Mouse (Mus musculus) neural tube, embryonic 12.5 days (tissue): Measurements from ENCODE around the gene Prss21. TPM values are rescaled to one million over a fixed set of nuclear protein-coding genes. Genes with fewer than 3 reads are reported as not detected.
"Not testable (repeated sequence)": the region's sequence is repeated elsewhere in the genome, so short reads cannot be mapped to it uniquely, and the experiment has no call there.

Source experiments
- ATAC-seq: fragments of 200-750 bp; cut with Nextera tagmentation; 2 replicates; pipeline ENCODE4 v1.8.0; 2017; ENCODE audit warnings: low read depth, mild to moderate bottlenecking, moderate TSS enrichment, moderate library complexity; ENCODE audit not compliant: low FRiP score
- H3K27ac ChIP-seq: fragments of 300-500 bp; sonication (generic); 2 replicates; pipeline ENCODE4 v1.5.1; 2016
- H3K27me3 ChIP-seq: fragments of 300-500 bp; sonication (generic); replicated peaks from 2 replicates; pipeline ENCODE4 v1.6.1; 2016; ENCODE audit warnings: mild to moderate bottlenecking
- H3K36me3 ChIP-seq: fragments of 300-500 bp; sonication (generic); 2 replicates; pipeline ENCODE4 v1.6.1; 2016; ENCODE audit warnings: mild to moderate bottlenecking
- H3K4me1 ChIP-seq: fragments of 300-500 bp; sonication (generic); 2 replicates; pipeline ENCODE4 v1.6.1; 2016
- H3K4me2 ChIP-seq: fragments of 300-500 bp; sonication (generic); replicated peaks from 2 replicates; pipeline ENCODE4 v1.6.1; 2016; ENCODE audit warnings: mild to moderate bottlenecking
- H3K4me3 ChIP-seq: fragments of 300-500 bp; sonication (generic); 2 replicates; pipeline ENCODE4 v1.5.1; 2016
- H3K9ac ChIP-seq: fragments of 300-500 bp; sonication (generic); 2 replicates; pipeline ENCODE4 v1.6.1; 2016; ENCODE audit warnings: mild to moderate bottlenecking
- H3K9me3 ChIP-seq: fragments of 300-500 bp; sonication (generic); 2 replicates; pipeline ENCODE4 v1.6.1; 2016; ENCODE audit warnings: mild to moderate bottlenecking
- WGBS: fragments of 180-500 bp; shearing (Covaris S2); methylation state at CpG from one replicate; pipeline ENCODE4 v1.1.7; 2016; 5-methylcytosine and 5-hydroxymethylcytosine counted together
- microRNA-seq: library from miRNA; unstranded; fragments of <30 nt; microRNA quantifications from one replicate; pipeline ENCODE4, GENCODE M21; 2017
- polyA plus RNA-seq: library from polyadenylated mRNA; unstranded; fragments of >200 nt; fragmentation: Nextera tagmentation; extraction: Ambion mirVana; gene quantifications from 2 replicates; pipeline ENCODE4 v1.2.1, GENCODE M21; 2016

Gene Prss21
- polyA plus RNA-seq, 1 experiment from 2014 or later: not detected

- WGBS: 48% methylated on average over 8 of the region's 8 CpGs
- Histone ChIP-seq H3K4me2 (no peak overlapping the region), H3K27ac (no peak overlapping the region), H3K4me1 (no peaks in the 10 kb centered on the region), H3K36me3 (no peaks in the 10 kb centered on the region), H3K9ac (no peak overlapping the region), H3K9me3 (no peaks in the 10 kb centered on the region), H3K4me3 (no peak overlapping the region), H3K27me3 (no peaks in the 10 kb centered on the region)
- ATAC-seq: no peak
Observed at GRCm38 (mm10) chr17:23873884-23874856, 6.3 kb downstream of the Prss21 start.

DNA sequence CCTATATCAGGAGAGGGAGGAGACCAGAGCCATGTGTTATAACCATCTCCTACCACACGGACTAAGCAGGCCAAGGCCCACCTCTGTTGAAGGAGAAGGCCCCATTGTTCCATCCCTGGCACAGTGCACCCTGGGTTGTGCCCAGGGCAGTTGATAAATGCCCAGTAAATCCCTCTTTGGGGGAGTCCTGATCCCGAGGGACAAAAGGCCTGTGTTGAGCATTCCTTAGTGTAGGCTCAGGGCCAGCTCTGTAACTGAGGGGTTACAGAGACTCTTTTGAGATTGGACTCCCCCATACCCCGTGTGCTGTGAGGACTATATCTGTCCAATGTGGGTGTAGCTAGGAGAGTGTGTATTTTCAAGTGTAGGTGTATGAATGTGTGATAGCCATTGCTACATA lies 8.9 kb downstream of the Prss21 start:
- ATAC-seq: no peak

DNA sequence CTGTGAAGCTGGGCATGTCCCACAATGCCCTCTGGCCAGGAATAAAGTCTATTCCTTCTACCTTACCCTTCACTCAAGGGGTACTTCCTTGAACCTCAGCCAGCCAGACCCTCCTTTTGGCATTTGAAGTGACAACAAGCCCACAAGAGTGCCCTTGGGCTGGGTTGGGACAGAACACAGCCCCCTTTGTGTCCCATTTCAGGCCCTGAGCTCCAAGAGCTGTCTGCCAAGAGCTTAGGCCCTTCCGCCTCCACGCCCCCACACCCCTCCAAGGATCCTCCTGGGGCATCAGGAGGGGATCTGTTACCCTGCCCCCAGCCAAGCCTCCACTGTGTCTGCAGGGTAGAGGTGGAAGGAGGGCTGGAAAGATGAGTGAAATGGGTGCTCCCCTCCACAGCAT lies 9.3 kb downstream of the Prss21 start:
- no peak for ATAC-seq

More for the DNA sequence above, 8.9 kb downstream of the Prss21 start:
- Histone ChIP-seq H3K9ac (no peak overlapping the region), H3K4me3 (no peak overlapping the region), H3K4me2 (no peak overlapping the region), H3K27ac (no peak overlapping the region), H3K4me1 (no peaks in the 10 kb centered on the region), H3K36me3 (no peaks in the 10 kb centered on the region), H3K27me3 (no peaks in the 10 kb centered on the region), H3K9me3 (no peaks in the 10 kb centered on the region)
- 59% methylated on average over 3 of the region's 3 CpGs for WGBS

DNA sequence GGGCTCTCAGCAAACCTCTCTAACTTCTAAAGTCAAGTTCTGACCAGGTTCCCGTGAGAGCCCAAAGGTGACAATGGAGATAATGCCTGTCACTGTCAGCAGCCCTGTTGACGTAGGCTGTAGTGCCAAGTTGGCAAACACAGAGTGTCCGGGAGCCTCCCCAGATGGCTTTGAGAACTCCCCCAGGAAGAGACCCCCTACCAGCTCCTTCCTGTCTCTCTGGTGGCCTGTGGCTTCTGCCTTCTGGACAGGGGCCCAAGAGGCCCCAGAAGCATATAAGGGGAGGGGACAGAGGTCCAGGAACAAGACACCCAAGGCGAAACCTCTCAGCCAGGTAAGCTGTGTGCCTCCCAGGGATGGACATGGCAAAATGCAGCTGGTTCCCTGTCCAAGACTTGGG lies 12.7 kb downstream of the Prss21 start, which contains the start of the genes Dcpp1 and Dcpp2:
Dcpp1 (plus strand) TSS at position 301 of the 400 bp plus-strand sequence.
Dcpp2 (plus strand) TSS at position 305 of the 400 bp plus-strand sequence.
- not testable (repeated sequence) for H3K27me3 ChIP-seq, H3K9me3 ChIP-seq, H3K36me3 ChIP-seq

More for the DNA sequence above, 9.3 kb downstream of the Prss21 start:
- no peak overlapping the region for H3K9ac ChIP-seq
- H3K27ac ChIP-seq: no peak overlapping the region
- no peaks in the 10 kb centered on the region for H3K9me3 ChIP-seq
- WGBS: 98% methylated on average over 2 of the region's 2 CpGs
- no peaks in the 10 kb centered on the region for H3K4me1 ChIP-seq
- H3K27me3 ChIP-seq: no peaks in the 10 kb centered on the region
- no peaks in the 10 kb centered on the region for H3K36me3 ChIP-seq
- no peak overlapping the region for H3K4me2 ChIP-seq
- no peak overlapping the region for H3K4me3 ChIP-seq

GRCm38 (mm10) chr17:23917158-23917557 lies 49.3 kb downstream of the Prss21 start, which contains the start of gene Dcpp3:
Dcpp3 (plus strand) TSS chr17:23917458.
- not testable (repeated sequence) for H3K36me3 ChIP-seq, H3K4me1 ChIP-seq, H3K9ac ChIP-seq, H3K4me2 ChIP-seq, H3K9me3 ChIP-seq, H3K27me3 ChIP-seq, H3K27ac ChIP-seq, ATAC-seq, H3K4me3 ChIP-seq
- 74% methylated on average over 4 of the region's 4 CpGs for WGBS

More for the DNA sequence above, 12.7 kb downstream of the Prss21 start, which contains the start of the genes Dcpp1 and Dcpp2:
- WGBS: 81% methylated on average over 4 of the region's 4 CpGs
- not testable (repeated sequence) for H3K4me3 ChIP-seq, ATAC-seq, H3K27ac ChIP-seq, H3K9ac ChIP-seq, H3K4me2 ChIP-seq, H3K4me1 ChIP-seq

Small RNAs within 50 kb of the gene (microRNA-seq; reads per million reads assigned to microRNA genes)
- 2.4 reads per million, percentile 4 among the genes with 10 or more reads in this experiment for gene Mir5125

Other genes with a start within 250 kb of the Prss21 start
- 1.6 TPM in 2 replicates for gene Mmp25, start 222.8 kb upstream of the Prss21 start, polyA plus RNA-seq
- 0.42 and 0.80 TPM in 2 replicates for gene Bicdl2, start 207.6 kb upstream of the Prss21 start, polyA plus RNA-seq
- 69.2 and 74.4 TPM in 2 replicates for gene Hcfc1r1, start 194.5 kb upstream of the Prss21 start, polyA plus RNA-seq
- 54.0 and 57.6 TPM in 2 replicates for gene Thoc6, start 194.2 kb upstream of the Prss21 start, polyA plus RNA-seq
- 3.1 and 3.9 TPM in 2 replicates for gene Tnfrsf12a, start 190.6 kb upstream of the Prss21 start, polyA plus RNA-seq
- 2.7 and 3.6 TPM in 2 replicates for gene Cldn6, start 188.8 kb upstream of the Prss21 start, polyA plus RNA-seq
- 0.74 and 1.9 TPM in 2 replicates for gene Cldn9, start 184.0 kb upstream of the Prss21 start, polyA plus RNA-seq
- gene 1520401A03Rik, start 145.3 kb upstream of the Prss21 start, polyA plus RNA-seq: 0.79 and 1.1 TPM in 2 replicates
- gene Pkmyt1, start 141.7 kb upstream of the Prss21 start, polyA plus RNA-seq: 32.7 and 34.1 TPM in 2 replicates
- 41.7 and 41.8 TPM in 2 replicates for gene Paqr4, start 127.2 kb upstream of the Prss21 start, polyA plus RNA-seq
- gene Kremen2, start 122.2 kb upstream of the Prss21 start, polyA plus RNA-seq: 5.8 and 6.1 TPM in 2 replicates
- 234 and 241 TPM in 2 replicates for gene Flywch1, start 96.5 kb upstream of the Prss21 start, polyA plus RNA-seq
- 47.0 and 47.5 TPM in 2 replicates for gene Flywch2, start 82.0 kb upstream of the Prss21 start, polyA plus RNA-seq
- 617 and 693 TPM in 2 replicates for gene Srrm2, start 77.5 kb upstream of the Prss21 start, polyA plus RNA-seq
- gene Elob, start 38.9 kb upstream of the Prss21 start, polyA plus RNA-seq: 1,078 and 1,213 TPM in 2 replicates
- not detected in 2 replicates for gene Prss33, start 32.0 kb upstream of the Prss21 start, polyA plus RNA-seq
- not detected in 2 replicates for gene Prss32, start 24.2 kb upstream of the Prss21 start, polyA plus RNA-seq
- 1.2 and 1.7 TPM in 2 replicates for gene Prss41, start 23.9 kb upstream of the Prss21 start, polyA plus RNA-seq
- not detected in 2 replicates for gene Dcpp1, start 12.8 kb downstream of the Prss21 start, polyA plus RNA-seq
- not detected in 2 replicates for gene Dcpp2, start 12.8 kb downstream of the Prss21 start, polyA plus RNA-seq
- gene Dcpp3, start 49.4 kb downstream of the Prss21 start, polyA plus RNA-seq: not detected in 2 replicates
- gene Sbp, start 73.6 kb downstream of the Prss21 start, polyA plus RNA-seq: not detected in 2 replicates
- gene Sbpl, start 87.2 kb downstream of the Prss21 start, polyA plus RNA-seq: not detected in 2 replicates
- not detected in 2 replicates for gene Prss30, start 112.5 kb downstream of the Prss21 start, polyA plus RNA-seq
- gene Prss22, start 130.0 kb downstream of the Prss21 start, polyA plus RNA-seq: 0.24 TPM in 1 of 2 replicates, not detected in the other
- gene Prss27, start 170.1 kb downstream of the Prss21 start, polyA plus RNA-seq: 0.15 and 0.35 TPM in 2 replicates
- gene Kctd5, start 205.4 kb downstream of the Prss21 start, polyA plus RNA-seq: 99.4 and 99.6 TPM in 2 replicates